Mouse (Mus musculus): ENCODE measurements around the gene Klhl1. TPM values are rescaled to one million over a fixed set of nuclear protein-coding genes. Genes with fewer than 3 reads are reported as not detected.

Gene Klhl1
- polyA plus RNA-seq (2015; fragmentation: Nextera tagmentation; extraction: Ambion mirVana) = not detected in 2 replicates

GRCm38 (mm10) chr14:96518954-96519682, at the start of gene Klhl1:
TSS of gene Klhl1 (minus strand) at chr14:96519102.

Data from spleen, postnatal 0 days (tissue).